Mouse (Mus musculus) adrenal gland, postnatal 14 days (tissue): ENCODE measurements at regions not wholly inside any gene's neighbourhood (a gene's known extent, or its start where the extent isn't known, plus 50 kb on each side); places are given as distances from the start of the nearest gene placed in this dataset.

Experiments used
- DNase-seq: peaks from one replicate; pipeline ENCODE4 v3.0.0; 2021; ENCODE audit warnings: mixed read lengths

GRCm38 (mm10) chr13:70310516-70310915, 326.9 kb downstream of the Ice1 start:
- DNase-seq: no peak

DNA sequence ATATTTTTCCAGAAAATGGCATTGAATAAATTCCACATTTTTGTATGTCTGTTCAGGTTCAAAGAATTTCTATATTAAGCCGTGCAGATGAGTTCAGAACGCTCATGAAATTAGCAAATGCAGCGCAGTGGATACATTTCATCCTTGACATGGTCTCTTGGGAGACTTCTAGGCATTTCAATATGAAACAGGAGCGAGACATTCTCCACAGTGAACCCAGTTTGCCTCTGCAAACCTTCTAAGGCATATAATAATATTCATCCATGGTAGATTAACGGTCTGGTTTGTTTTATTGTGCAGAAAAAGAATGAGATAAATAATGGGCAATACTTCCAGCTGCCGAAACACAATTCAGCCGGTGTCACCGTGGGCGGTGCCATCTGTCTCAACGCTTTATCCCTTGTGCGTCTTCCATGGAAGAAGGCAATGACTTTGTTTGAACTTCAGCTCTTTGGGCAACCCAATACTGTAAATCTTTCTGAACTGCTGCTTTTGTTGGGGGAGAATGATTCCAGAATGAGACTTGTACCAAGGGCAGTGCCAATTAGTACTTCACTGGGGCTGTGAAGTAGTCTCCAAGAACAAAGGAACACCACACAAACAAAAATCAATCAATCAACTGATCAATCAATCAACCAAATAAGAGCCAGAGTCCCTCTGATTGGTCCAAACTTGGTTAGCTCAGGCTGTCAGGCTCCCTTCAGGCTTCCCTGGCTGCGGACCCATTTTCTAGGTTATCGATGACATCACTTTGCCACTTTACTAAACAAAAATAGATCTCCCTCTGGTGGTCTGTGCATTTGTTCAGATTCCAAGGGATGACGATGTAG, 326.0 kb downstream of the Ice1 start:
- DNase-seq: no peak

- DNase-seq: no peak
These were observed 324.2 kb downstream of the Ice1 start for GRCm38 (mm10) chr13:70313205-70313604.

DNA sequence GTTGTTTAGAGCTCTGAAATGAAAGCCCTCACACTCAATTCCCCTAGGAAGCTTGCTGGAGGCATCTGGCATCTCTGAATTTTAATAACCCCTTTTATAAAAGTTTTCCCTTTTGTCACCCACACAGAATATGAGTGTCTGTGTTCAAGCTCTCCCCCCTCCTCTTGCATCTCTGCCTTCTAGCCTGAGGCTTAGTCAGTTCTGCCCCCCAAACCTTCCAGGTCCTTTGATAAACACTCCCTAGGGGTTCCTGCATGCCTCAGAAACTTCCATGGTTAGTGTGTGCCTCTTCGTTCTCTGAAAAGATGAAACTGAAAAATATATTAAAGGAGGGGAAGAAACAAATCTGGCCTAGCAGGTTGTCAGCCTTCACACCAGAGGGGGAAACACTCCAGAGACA, 313.9 kb downstream of the Ice1 start:
- DNase-seq: no peak

DNA sequence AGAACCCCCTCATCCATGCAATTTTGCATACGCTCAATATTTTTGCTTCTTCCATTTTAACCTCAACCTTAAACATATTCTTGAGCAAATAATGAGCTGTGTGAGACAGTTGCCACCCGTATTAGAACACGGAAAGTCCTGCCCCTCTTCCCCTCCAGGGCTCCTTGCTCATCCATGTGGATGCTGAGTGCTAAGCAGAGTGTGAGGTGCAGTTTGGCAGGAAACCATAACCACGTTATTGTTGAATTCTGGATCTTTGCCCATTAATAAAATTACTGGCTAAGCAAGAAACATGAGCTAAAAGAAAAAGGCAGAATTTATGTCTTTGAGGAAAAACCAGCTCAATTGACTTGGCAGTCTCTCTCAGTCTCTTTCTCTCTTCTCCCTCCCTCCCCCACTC, 301.4 kb downstream of the Ice1 start:
- DNase-seq: no peak

DNA sequence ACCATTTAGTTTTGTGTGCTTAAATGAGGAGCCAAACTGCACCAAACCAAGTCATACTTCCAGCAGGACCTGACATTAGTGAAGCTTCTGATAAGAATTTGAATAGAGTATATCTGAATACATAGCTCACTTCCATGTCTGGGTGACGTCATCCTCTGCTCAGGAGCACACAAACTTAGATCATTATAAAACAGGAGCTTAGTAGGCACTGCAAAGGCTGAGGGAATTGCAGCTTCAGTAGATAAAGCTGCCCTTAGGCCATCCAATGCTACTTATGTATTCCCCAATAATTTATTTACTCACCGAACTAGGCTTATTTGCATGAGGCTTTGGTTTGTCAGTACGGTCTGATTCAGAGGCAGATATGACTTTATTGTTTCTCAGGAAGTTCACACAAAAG, 297.0 kb downstream of the Ice1 start:
- DNase-seq: no peak

GRCm38 (mm10) chr13:70343191-70343734, 294.2 kb downstream of the Ice1 start:
- DNase-seq: no peak

DNA sequence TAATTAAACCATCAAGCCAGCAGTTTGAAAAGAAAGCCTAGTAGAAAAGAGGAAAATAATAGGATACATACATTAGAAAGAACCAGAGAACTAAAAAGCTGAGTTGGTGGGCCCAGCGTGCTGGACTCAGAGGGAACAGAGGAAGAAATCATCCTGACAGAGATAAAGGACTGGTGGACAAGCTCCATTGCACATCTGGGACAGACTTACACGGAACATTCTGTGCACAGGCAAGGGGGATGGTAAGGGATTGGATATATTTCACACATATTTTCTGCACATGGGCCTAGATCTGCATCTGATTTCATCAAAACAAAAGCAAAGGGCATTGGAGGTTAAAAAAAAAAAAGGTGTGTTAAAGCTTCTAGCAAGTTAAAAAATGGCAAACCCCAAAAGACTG, 293.5 kb downstream of the Ice1 start:
- DNase-seq: no peak

DNA sequence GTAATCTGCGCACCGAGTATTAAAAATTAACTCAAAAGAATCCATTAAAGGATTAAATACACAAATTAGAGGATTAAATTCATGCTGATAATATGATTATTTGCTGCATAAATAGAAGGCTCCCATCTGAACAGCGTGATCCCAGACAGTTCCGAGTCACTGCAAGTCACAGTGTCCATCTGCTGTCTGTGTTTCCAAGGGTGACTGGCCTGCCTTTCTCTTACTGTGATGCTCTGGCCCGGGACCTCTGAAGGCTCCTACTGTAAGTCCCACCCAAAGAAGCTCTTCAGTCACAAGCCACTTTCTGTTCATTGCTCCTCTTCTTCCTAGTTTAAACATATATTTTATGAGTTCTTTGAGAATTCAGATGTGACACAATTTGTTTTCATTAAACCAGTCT, 293.1 kb downstream of the Ice1 start:
- no peak for DNase-seq

DNA sequence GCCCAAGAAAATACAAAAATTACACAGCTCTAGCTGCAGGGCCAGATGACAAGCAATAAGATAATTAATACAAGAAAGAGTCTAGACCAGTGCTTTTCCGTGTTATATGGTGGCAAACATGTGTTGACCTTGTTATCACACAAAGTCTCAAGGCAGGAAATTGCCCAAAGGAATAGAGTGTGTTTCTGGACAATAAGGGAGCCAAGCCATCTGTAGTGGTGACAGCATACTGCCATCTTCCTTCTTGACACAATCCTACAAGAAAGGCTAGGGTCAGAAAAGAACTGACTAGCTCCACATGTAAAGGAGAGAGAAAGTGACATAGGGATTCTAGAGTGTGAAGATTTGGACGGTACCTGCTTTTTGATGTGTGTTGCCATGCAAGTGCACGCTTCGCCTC, 289.0 kb downstream of the Ice1 start:
- no peak for DNase-seq

- no peak for DNase-seq
These were observed 288.5 kb downstream of the Ice1 start for GRCm38 (mm10) chr13:70348965-70349364.

DNA sequence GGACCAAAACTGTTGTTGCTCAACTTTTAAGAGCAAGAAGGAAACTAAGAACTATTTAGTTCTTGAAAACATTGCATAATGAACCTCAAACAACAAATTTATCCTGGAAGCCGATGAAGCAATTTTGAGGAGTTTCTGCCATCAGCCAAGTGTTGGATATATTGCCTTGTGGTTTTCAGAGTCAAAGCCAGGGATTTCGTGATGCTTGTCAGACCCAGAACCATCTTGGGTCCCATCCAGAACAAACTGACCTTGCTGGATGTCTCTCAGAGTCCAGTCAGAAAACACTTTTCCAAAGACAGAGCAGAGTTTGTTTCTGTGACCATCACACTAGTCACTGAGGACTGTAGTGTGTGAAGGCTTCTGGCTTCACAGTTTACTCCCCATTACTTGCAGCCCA, 267.8 kb downstream of the Ice1 start:
- DNase-seq: peak; percentile 36

DNA sequence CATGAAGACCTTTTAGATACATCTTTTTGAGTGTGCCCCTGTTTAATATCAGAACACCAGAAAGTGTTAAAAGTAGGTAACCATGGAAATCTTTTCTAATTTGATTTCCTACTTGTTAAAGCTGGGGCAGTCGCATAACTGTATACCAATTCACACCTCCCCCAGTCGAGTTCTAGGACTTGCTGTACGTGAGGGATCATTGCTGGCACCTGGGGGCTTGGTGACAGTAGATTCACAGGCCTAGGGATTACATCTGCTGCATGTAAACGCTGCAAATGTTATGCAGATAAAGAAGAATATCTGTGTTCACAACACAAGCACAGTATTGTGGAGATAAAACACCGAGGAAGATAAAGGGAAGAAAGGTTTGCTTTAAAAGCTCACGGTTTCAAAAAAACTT, 256.7 kb downstream of the Ice1 start:
- DNase-seq: no peak

DNA sequence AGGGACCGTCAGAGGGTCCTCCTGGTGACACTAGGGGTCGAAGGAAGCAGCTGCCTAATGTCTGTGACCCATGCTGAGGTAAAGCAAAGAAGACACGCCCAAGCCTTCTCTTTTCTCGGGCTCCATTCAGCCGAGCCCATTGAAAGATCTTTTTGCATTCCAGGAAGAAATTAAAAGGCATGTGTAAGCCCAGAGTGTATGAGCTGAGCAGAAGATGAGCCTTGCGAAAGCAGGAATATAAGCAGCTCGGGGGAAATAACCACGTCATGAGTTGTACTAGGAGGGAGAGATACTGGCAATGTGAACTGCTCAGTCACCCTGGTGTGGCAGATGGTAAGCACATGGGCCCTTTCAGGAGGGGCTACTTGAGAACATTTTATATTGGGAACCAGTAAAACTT, 252.1 kb downstream of the Ice1 start:
- DNase-seq: no peak

DNA sequence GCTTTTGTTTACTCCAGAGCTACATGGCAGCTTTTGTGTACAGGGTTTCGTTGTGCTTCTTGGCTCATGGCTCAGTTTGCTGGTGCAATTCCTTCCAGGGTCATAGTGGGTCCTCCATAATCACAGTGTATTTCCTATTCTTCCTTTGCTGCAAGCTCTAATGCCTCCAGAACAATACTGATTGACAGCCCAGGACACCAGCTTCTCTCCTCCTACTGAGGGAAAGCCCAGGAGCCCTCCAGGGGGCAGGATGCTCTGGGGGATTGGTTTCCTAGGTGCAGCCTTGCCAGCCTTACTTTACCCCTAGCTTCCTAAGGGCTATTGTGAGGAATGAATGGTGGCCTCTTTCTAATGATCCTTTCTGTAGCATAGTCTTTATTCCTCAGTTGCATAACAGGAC, 224.6 kb downstream of the Ice1 start:
- no peak for DNase-seq

GRCm38 (mm10) chr13:70418156-70418555, 219.3 kb downstream of the Ice1 start:
- DNase-seq: no peak

GRCm38 (mm10) chr13:70439419-70439818, 198.0 kb downstream of the Ice1 start:
- DNase-seq: no peak

DNA sequence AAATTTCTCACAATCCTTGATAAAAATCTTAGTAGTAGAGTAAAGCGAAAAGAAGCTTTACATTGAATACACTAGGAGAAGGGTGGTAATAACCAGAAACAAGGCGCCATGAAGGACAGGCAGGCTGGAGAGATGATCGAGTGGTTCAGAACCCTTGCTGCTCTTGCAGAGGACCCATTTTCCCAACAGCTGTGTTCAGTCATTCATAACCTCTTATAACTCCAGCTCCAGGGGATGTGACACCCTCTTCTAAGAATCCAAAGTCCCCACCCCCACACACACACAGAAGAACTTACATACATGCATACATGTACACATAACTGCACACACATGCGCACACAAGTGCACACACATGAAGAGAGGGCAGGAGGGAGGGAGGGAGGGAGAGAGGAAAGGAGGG, 190.5 kb downstream of the Ice1 start:
- no peak for DNase-seq

DNA sequence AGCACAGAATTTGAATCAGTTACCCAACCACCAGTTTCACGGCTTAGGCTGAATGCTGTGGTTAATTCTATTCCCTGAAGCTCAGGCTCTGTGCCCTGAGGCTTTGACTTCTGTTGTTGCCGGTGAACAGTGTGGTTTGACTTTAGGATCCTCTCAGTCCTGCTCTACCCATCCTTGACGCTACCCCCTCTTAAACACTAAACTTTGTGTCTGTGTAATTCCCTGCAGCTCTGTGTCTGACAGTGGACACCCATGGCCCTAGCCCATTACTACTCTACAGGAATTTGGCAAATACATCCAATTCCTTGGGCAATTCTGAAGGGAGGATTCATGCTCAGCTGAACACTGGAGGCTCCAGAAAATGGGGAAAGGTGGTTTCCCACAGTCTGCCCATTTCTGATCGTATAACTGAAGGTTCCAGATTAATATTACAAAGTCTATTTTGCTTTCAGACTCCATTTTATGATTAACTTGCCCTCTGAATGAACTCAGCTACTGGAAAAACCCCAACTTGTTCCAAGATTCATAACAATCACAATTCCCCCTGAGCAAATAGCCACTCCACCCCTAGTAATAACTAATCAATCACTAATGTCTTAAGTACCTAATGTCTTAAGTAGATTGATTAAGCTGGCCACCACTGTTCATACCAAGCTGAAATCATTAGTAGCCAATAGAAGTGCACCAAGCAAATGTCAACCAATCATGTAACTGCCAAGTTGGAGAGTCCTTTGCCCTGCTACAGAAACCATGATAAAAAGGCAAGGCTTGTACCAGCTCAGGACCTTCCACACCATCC, 182.6 kb downstream of the Ice1 start:
- DNase-seq: no peak

DNA sequence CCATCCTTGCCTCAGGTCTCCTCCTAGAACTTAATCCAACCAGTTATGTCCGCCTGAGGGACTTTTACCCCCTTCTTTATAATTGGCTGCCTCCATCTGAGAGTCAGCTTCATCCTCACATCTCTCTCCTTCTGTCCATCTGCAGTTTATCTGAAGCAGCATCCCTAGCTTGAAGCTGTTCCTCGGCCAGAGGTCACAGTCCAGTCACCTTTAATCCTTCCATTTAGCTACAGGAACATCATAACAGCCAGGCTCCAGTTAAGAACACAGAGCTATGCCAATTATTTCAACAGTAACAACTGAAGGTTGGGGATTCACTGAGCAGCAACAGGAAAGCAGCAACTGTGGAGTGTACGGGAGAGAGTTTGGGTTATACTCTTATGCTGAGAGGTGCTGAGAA, 179.0 kb downstream of the Ice1 start:
- no peak for DNase-seq

GRCm38 (mm10) chr13:70464996-70465395, 172.4 kb downstream of the Ice1 start:
- DNase-seq: no peak

- DNase-seq: no peak
These were observed 162.7 kb downstream of the Ice1 start for GRCm38 (mm10) chr13:70474746-70475145.

GRCm38 (mm10) chr13:70475366-70475765, 162.1 kb downstream of the Ice1 start:
- DNase-seq: no peak

- no peak for DNase-seq
These were observed 138.1 kb downstream of the Ice1 start for GRCm38 (mm10) chr13:70499302-70499701.
